Mouse (Mus musculus) gastrocnemius, adult 8-10 months (tissue): ENCODE measurements around the gene Pltp. TPM values are rescaled to one million over a fixed set of nuclear protein-coding genes. Genes with fewer than 3 reads are reported as not detected.
"Not testable (repeated sequence)": the region's sequence is repeated elsewhere in the genome, so short reads cannot be mapped to it uniquely, and the experiment has no call there.

Experiments
- DNase-seq, 2 experiments: peaks; one replicate each; pipeline ENCODE4 v3.0.0; 2022; ENCODE audit warnings: low spot score in 2 of 2
- total RNA-seq, 4 experiments: library from RNA; stranded (reverse); gene quantifications; 2 replicates each; pipeline ENCODE4 v1.2.4; 2022

Gene Pltp
- total RNA-seq, 4 experiments from 2014 or later = 8.0 to 19.5 (median 11.9) TPM

DNA sequence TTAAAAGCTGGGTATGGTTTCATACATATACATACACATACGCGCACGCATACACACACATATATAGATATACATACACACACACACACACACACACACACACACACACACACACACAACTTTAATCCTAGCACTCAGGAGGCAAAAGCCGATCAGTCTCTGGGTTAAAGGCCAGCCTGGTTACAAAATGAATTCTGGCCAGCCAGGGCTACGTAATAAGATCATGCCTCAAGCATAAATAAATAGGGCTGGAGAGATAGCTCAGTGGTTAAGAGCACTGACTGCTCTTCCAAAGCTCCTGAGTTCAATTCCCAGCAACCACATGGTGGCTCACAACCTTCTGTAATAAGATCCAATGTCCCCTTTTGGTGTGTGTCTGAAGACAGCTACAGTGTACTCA is 1.9 kb downstream of the Pltp start:
- not testable (repeated sequence) for DNase-seq

DNA sequence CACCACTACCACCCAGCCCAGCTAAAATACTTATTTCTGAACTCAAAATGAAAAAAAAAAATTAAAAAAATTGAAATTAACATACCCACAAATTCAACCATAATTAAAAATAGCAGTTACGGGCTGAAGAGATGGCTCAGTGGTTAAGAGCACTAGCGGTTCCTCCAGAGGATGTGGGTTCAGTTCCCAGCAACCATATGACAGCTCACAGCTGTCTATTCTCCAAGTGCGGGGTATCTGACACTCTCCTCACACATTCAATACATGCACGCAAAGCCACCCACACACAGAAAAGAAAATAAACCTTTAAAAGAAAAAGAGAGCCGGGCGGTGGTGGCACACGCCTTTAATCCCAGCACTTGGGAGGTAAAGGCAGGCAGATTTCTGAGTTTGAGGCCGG is 7.5 kb downstream of the Pltp start:
- DNase-seq = no peak

DNA sequence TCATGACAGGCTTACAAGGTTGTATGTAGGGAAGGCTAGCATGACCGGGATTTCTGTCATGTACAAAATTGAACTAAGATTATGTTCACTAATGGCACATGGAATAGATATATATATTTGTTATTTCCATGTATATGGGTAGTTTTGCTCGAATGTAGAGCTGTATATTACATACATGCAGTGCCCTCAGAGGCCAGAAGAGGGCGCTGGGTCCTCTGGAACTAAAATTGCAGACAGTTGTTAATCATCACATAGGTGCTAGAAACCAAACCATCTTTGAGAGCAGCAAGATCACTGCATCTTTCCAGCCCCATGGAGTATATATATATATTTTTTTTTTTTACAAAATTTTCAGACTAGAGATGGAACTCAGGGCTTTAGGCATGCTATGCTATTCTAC is 11.7 kb downstream of the Pltp start:
- no peak for DNase-seq

DNA sequence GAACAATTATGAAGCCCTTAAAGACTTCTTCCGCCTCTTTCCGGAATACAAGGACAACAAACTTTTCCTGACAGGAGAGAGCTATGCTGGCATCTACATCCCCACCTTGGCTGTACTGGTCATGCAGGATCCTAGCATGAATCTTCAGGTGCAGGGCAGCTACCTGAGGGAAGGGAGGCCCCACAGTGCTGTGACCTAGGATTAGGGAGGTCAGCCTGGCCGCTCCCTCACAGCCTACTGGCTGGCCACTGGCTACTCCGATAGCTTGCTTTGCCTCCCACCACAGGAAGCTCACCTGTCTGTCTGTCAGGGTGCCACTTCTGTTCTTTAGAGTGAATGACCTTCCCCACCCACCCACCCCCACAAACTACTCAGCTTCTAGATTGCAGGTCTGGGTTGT is 22.3 kb downstream of the Pltp start:
- no peak for DNase-seq

DNA sequence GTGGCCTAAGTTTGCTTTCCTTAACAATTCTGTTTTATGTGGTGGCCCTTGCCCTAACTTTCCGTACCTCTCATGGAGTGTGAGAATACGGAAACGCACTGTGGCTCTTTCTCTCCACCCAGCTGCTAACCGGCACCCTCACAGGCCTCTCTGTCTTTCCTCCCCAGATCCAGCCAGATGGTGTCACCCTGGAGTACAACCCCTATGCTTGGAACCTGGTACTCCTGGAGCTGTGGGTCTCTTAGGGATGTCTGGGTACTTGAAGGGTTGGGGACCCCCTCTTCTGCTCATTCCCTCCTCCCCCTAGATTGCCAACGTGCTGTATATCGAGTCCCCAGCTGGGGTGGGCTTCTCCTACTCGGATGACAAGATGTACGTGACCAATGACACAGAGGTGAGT is 23.0 kb downstream of the Pltp start:
- DNase-seq = no peak

DNA sequence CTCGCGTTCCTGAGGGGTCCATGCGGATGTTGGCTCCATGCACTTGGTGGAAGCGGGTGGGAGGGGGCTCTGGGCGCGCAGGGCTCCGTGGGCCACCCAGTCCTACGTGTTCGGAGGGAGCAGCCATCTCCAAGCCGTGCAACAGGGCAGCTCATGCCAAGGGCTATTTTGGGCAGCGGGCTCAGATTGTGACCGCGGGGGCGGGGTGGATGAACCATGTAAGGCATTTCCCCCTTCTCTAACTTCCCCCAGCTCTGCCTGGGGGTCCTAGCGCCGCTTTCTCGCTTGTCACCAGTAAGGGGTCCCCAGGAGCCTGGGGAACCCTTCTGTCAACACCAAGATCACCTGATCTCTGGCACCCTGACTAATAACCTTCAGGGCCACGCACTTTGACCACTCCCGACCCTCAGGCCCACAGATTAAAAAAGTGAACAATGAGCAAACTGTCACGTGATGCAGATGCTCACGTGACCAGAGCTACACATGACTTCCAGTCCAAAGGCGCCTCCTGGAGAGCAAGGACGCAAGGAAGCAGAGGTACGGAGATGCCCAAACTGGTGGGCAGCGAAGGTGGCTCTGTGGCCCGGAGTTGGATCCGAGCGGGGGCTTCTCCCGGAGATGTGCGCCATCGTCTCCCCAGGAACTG is 24.1 kb downstream of the Pltp start, which contains the start of gene Neurl2:
Neurl2 (minus strand) TSS at position 143 of the 646 bp plus-strand sequence.
- peak; percentile 90 for DNase-seq

DNA sequence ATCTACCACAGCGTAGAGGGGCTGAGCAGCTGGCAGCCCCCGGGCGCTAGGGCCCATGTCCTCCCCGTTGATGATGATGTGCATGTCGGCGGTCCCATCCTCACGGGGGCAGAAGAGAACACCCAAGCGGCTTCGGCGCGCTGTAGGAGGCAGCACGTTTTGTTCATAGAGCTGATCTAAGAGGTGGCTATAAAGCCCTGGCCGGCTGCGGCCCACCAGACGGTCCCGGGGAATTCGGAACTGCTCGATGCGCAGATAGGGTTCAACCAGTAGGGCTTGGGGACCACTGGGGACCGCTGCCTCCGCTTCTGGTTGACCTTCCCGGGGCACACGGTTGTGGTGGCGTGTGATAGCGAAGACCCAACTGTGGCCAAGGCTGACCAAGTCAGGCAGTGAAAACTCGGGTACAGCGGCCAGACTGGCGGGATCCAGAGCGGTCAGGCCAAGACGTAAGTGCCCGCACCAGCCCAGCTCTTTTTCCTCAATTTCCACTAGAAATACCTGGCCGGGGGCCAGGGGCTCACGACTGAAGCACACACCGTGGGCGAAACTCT is 24.7 kb downstream of the Pltp start, which contains the start of gene Ctsa:
Ctsa (plus strand) TSS at position 126 of the 554 bp plus-strand sequence.
- peak; percentile 60 to 76 for DNase-seq

DNA sequence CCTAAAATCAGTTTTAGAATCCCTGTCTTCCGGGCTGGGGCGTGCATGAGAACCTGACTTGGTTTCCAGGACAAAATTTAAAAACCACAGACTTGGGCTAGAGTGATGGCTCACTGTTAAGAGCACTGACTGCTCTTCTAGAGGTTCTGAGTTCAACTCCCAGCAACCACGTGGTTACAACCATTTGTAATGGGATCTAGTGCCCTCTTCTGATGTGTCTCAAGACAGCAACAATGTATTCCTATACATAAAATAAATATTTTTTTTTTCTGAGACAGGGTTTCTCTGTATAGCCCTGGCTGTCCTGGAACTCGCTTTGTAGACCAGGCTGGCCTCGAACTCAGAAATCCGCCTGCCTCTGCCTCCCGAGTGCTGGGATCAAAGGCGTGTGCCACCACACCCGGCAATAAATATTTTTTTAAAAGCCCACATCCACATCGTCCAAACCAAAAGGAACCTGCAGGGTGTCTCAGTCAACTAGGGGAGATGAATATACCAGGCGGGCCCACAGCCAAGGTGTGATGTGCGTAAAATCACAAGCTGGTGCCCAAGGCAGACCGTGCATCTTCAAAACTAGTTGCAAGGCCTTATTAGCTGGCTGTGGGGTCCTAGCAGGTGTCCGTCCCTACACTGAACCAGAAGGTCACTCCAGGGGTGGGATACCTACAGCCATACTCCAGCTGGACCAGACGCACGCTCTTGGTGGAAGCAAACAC is 25.3 kb downstream of the Pltp start:
- DNase-seq = no peak

DNA sequence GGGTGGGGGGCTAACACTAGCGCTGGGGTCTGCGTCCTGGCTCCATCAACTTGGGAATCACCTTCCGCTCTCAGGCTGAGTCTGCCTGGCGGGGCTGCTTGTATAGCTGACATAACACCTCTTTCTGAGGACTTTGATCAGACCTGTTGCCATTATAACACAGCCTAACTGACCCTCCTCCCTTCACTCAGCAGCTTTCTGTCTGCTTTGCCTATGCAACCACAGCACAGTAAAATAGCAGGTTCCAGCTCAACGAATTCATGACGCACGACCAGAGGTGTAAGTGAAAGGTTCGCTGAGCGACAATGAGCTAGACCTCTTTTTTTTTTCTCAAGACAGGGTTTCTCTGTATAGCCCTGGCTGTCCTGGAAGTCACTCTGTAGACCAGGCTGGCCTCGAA is 26.5 kb downstream of the Pltp start:
- no peak for DNase-seq

DNA sequence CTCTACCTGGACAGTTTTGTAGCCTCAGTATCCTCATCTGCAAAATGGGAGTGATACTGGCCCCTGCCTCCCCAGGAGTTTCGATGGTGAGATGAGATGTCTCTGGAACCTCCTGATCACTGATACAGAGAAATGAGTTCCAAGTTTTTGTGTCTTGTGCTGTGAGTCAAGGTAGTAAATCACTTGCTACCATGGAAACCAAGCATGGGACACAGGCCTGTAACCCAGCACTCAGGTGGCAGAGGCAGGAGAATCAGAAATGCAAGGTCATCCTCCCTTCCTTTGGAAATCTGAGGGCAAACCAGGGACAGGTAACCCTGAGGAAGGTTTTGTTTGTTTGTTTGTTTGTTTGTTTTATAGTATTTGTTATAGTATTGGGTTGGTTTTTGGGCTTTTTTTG is 28.4 kb downstream of the Pltp start:
- DNase-seq = no peak

DNA sequence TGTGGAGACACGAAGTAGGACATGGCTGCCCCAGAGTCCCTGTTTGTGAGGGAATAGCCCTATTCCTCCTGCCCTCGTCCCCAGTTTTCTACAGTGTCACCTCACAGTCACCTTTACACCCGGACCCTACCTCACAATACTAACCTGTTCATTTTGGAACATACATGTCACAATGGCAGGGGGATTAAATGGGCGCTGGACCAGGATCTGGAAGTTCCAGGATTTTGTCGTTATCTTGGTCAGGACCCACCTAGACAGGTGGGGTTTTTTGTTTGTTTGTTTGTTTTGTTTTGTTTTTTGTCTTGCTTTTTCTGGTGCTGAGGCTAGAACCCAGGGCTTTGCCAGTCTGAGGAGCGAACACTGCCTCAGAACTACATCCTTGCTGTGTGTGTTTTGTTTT is 29.1 kb downstream of the Pltp start, which contains the start of gene Spata25:
Spata25 (minus strand) TSS at position 101 of the 400 bp plus-strand sequence.
- DNase-seq = no peak

DNA sequence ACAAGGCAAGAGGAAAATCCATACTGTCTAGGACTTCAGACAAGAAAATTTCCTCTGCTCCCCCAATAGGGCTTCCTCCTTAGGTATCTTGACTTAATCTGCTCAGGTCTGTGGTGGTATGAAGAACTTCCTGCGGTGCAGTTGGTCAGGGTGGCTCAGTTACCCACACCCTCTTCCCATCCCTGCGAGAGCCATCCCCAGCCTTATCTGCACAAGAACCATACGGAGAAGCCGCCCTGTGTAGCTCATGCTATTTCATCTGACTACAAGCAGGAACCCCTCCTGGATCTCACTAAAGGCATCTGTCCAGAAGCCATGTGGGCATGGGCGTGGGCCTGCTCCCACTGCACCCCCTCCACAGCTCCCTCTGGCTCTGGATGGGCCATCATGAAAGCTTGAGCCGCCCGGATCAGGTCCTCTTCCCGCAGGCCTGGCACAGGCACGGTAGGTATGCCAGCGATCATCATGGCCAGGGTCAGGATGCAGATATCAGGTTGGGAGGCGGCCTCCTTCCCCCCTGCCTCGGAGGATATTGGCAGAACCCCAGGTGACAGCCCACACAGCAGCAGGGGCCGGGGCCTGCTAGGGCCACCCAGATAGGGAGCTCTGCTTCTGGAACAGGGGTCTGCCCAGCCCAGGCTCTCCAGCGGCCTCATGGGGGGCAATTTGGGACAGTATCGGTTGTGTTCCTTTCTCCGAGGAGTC is 30.2 kb downstream of the Pltp start:
- DNase-seq = no peak

DNA sequence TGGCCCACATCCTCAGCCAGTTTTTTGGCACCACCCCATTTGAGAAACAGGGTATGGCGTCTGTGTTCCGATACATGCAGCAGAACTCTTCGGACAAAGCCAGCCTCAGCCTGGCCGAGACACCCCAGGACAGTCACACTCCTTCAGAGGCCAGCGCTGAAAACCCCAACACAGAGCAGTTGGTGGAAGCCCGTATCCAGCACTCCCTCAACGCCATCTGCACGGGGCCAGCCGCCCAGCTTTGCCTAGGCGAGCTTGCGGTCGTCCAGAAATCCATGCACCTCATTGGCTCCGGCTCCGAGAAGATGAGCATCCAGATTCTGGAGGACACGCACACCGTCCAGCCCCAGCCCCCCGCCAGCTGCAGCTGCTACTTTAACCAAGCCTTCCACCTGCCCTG is 32.0 kb downstream of the Pltp start:
- no peak for DNase-seq

DNA sequence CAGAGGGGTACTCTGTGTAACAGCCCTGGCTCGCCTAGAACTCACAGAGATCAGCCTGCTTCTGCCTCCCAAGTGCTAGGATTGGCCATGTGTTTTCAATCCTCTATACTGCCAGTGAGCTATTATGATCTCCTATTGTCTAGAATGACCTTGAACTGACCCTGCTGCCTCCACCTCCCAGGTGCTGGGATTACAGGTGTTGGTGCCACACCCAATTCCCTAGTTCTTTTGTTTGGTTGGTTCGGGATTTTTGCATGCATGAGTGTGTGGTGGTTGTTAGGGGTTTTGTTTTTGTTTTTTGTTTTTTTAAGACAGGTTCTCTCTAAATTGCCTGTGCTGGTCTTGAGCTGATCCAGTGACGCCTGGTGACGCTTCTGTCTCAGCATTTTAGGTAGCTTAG is 33.5 kb downstream of the Pltp start:
- no peak for DNase-seq

DNA sequence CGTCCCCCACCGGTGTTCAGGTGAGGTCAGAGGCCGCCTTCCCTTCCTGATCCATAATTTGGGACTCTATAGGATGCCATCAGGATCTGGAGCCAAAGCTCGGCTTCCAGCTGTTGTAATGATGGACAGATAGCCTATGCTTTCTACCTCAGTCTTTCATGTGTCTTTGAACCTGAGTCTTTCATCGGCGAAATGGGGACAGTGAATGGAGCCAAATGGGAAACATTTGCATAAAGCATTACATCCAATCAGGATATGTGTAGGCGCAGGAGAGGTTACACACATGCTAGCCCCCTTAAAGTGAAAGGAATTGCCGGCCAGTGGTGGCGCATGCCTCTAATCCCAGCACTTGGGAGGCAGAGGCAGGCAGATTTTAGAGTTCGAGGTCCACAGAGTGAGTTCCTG is 34.3 kb downstream of the Pltp start:
- no peak for DNase-seq

DNA sequence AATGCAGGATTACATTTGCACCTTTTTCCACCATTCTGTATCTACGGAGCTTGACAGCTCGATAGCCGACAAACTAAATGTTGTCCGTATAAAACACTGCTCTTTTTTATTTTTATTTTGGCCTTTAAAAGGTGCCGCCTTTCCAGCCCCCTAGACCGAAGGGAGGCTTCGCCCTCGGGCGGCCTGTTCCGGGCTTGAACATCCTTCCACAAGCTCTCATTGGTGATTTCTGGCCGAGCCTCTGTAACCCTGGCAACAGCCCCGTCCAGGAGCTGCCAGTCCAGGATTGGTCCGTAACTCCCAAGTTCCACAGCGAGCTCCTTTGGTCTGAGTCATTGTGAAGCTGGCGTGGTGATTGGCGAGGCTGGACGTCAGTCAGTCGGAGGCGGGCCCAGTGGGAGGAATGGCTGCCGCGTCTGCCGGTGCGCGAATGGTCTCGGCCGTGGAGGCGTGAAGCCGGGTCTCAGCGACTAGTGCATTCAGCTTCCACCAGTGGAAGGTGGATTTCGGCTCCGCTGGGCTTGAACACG is 34.8 kb downstream of the Pltp start, which contains the start of gene Zswim1:
Zswim1 (plus strand) TSS at position 51 of the 530 bp plus-strand sequence.
- peak; percentile 98 to 99 for DNase-seq

DNA sequence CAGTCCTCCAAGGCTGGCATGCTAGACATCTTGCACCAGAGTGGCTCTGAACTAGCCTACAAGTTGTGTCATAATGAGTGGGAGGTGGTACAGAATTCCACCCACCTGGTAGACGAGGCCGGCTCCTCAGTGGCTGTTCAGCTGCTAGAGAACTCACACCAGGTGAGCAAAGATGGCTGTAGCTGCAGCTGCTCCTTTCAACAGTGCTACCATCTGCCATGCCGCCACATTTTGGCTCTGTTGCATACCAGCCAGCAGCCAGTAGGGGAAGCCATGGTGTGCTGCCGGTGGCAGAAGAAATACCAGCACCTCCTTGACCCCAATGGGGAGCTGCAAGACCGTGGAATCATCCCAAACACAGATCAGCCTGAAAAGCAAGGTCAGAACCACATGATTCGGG is 36.5 kb downstream of the Pltp start:
- DNase-seq = no peak

DNA sequence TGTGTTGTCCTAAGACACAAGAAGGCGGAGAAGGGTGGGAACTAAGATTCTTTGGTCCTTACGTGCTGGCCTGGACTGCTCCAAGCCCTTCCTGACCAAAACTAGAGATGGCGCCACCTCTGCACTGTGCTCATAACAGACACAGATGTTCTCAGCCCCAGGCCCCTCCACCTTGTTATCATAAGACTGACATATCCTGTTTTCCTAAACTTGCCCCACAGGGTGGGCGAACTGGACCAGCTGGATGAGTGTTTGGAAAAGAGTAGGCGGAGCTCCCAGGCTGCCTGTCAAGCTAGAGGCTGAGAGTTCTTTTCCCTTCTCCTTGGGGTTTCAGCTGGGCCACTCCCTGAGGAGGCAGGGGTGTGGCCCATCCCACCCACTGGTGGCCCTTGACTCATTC is 39.8 kb downstream of the Pltp start:
- DNase-seq = no peak

DNA sequence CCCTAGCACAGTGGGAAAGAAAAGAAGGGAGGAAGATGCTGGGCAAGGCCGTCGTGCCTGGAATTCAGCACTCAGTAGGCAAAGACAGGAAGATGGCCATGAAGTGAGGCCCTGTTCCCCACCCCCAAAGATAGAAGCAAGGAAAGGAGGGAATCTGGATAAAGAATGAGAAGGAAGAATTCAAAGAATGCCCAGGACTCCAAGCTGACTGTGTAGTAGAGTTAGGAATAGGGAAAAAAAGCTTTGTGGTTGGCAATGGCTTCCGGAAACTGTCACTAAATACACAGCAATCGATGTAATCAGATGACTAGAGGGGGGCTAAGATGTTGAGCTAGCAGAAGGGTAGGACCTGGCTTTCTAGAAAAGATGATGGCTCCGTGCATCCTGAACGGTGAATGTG is 40.3 kb downstream of the Pltp start:
- DNase-seq = no peak

DNA sequence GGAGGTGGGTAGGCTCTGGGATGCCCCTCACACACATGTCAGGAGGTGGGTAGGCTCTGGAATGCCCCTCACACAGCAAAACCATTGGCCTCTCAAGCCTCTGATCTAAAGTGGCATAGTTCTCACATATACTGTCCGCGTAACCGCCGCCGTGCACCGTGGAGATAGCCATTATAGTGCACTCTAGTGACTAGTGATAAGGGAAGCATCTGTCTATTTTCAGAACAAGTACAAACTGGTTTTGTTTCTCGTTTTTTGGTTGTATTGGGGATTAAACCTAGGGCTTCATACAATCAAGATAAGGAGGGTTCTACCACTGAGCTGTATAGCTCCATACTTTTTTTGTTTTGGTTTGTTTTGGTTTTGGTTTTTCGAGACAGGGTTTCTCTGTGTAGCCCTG is 41.7 kb downstream of the Pltp start:
- DNase-seq = no peak

DNA sequence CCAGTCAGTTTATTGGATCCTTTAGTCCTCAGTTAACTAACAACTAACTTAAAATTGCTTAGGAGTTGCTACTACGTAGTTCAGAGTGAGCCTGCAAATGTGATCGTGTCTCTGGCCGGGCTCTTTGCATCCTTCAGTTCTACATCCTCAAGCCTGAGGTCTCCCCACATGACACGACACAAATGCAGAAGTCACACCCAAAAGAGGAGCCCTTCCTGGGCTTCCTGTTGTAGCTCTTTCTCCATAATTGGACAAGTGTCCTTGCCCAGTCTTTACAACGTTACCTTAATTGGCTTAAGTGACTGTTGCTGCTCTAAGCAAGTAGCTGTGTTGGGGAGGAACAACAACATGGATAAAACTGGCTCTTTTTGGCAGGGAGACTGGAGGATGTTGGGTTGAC is 42.2 kb downstream of the Pltp start:
- no peak for DNase-seq

DNA sequence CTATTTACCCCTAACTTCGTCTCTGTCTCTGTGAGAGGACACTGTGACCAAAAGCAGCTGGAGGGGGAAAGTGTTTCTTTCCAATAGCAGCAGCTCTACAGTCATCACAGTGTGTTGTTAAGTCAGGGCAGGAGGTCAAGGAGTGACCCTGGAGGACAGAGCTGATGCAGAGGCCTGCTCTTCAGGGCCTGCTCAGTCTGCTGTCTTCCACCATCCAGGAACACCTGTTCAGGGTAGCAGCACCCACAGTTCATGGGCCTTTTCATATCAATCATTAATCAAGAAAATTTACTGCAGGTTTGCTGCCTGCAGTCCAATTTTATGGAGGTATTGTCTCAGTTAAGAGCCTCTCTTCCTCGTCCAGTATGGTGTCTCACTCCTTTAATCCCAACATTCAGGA is 44.0 kb downstream of the Pltp start:
- no peak for DNase-seq
